Mouse (Mus musculus) cerebellum, adult 2 months (tissue): ENCODE measurements around the gene Plekhg4. TPM values are rescaled to one million over a fixed set of nuclear protein-coding genes. Genes with fewer than 3 reads are reported as not detected.

Experiments used
- DNase-seq, 2 experiments: peaks; one replicate each; pipeline ENCODE4 v3.0.0; 2021
- H3K27ac ChIP-seq: fragments of 200-500 bp; 2 replicates; pipeline ENCODE4 v1.5.1; 2012; ENCODE audit warnings: low read length, control low read depth, inconsistent platforms; ENCODE audit not compliant: insufficient read depth
- H3K27me3 ChIP-seq: fragments of 200-500 bp; 2 replicates; pipeline ENCODE4 v1.6.1; 2012; ENCODE audit warnings: inconsistent platforms, mild to moderate bottlenecking, low read length, moderate library complexity; ENCODE audit not compliant: control insufficient read depth, insufficient read depth
- H3K4me1 ChIP-seq: fragments of 200-500 bp; 2 replicates; pipeline ENCODE4 v1.6.1; 2011; ENCODE audit warnings: low read length; ENCODE audit not compliant: control insufficient read depth, insufficient read depth
- H3K4me3 ChIP-seq: fragments of 200-500 bp; replicated peaks from 2 replicates; pipeline ENCODE3; 2011; ENCODE audit warnings: mild to moderate bottlenecking, low read depth, low read length, control low read depth; ENCODE audit not compliant: insufficient read depth
- CTCF ChIP-seq: fragments of 200-500 bp; IDR thresholded peaks from 2 replicates; pipeline ENCODE4 v1.5.1; 2011; ENCODE audit warnings: low read depth, mild to moderate bottlenecking, control low read depth, low read length, moderate library complexity, borderline replicate concordance; ENCODE audit not compliant: insufficient read depth
- POLR2A ChIP-seq: fragments of 200-500 bp; IDR thresholded peaks from 2 replicates; pipeline ENCODE4 v1.6.1; 2011; ENCODE audit warnings: low read length, control low read depth, borderline replicate concordance; ENCODE audit not compliant: insufficient read depth
- WGBS: fragments of 180-500 bp; shearing (Covaris S2); methylation state at CpG from one replicate; pipeline ENCODE4 v1.1.7; 2018; 5-methylcytosine and 5-hydroxymethylcytosine counted together
- polyA plus RNA-seq: library from polyadenylated mRNA; depleted of rRNA; stranded (reverse); fragments of >200 nt; gene quantifications from 2 replicates; pipeline ENCODE4 v1.2.3, GENCODE M21; 2012

Plekhg4 gene
- polyA plus RNA-seq, 1 experiment = 11.0 TPM

DNA sequence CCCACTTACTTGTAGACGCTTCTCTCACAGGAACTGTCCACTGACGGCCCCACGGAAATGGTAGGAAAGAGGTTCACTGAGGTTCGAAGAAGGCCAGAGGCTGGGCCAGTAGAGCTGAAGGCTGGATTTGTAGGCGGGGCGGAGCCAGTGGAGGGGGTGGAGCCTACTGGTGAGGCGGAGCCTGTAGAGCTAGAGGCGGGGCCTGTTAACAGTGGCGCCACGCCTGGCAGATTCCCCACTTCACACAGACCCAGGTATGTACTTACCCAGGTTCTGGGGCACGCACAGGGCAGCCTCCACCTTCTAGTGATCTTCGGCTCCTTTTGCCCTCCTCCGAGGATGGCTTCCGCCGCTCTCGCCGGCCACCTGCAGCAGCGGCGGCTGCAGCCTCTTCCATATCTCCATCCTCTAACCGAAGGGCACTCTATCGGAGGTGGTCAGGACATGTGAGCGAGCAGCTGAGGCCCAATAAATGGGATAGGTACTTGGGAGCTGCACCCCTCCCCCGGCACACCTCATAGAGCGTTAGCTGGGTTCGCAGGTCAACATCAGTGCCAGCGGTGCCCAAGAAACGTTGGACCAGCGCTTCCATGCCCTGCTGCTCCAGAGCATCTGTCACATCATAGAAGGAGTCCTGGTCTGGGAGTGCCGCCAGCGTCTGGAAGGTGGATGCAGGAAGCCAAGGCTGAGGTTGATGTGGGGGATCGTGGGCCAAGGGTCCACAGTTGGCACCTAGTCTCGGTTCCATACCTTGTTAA is 36.5 kb upstream of the Plekhg4 start:
- Histone ChIP-seq H3K27me3 (no peaks in the 10 kb centered on the region), H3K4me3 (no peak overlapping the region), H3K27ac (no peak overlapping the region), H3K4me1 (no peaks in the 10 kb centered on the region)
- 55% methylated on average over 32 of the region's 32 CpGs for WGBS
- no peak for TF ChIP-seq CTCF
- TF ChIP-seq POLR2A = no peak
- DNase-seq = peak in 1 of 2 experiments; percentile 8

GRCm38 (mm10) chr8:105338992-105339391 is 34.1 kb upstream of the Plekhg4 start:
- no peak overlapping the region for H3K27ac ChIP-seq
- no peaks in the 10 kb centered on the region for H3K4me1 ChIP-seq
- TF ChIP-seq POLR2A = no peak
- no peak for TF ChIP-seq CTCF
- no peak overlapping the region for H3K4me3 ChIP-seq
- no peak for DNase-seq
- WGBS = 76% methylated on average over 4 of the region's 4 CpGs
- H3K27me3 ChIP-seq = no peaks in the 10 kb centered on the region

DNA sequence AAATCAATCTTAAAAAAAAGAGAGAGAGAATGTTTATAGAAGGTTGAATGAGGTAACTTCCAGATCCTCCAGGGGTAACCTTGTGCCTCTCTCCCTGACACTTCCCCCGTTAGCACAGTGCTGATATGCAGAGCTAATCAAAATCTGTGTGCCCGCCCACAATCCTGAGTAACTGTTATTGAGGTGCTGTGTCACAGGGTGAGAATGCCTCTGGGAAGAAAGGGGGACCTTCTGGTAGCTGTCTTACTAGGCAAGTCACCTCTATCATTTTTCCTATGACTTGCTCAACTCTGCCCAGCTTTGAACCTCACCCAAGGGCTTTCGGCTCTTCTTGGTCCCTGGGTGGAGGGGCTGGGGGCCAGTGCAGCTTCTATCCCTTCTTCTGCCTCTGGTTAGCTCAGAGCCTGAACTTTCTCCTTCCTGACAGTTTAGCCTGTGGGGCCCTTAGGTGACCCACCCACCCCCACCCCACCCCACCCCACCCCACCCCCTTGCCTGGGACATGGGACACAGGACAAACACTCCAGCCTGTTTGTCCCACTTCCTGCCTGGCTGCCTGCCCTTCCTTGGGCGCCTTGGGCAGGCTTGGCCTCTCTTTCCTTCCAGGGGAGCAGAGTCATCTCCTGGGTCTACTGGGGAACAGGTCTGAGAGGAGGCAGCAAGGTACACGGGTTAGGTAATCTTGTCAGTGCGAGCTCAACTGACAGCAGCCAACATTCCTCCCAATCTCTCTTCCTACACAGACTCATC is 33.0 kb upstream of the Plekhg4 start:
- DNase-seq = no peak
- no peaks in the 10 kb centered on the region for H3K4me1 ChIP-seq
- no peaks in the 10 kb centered on the region for H3K27me3 ChIP-seq
- no peak overlapping the region for H3K27ac ChIP-seq
- TF ChIP-seq POLR2A (no peak), CTCF (no peak)
- 75% methylated on average over 6 of the region's 6 CpGs for WGBS
- H3K4me3 ChIP-seq = no peak overlapping the region

DNA sequence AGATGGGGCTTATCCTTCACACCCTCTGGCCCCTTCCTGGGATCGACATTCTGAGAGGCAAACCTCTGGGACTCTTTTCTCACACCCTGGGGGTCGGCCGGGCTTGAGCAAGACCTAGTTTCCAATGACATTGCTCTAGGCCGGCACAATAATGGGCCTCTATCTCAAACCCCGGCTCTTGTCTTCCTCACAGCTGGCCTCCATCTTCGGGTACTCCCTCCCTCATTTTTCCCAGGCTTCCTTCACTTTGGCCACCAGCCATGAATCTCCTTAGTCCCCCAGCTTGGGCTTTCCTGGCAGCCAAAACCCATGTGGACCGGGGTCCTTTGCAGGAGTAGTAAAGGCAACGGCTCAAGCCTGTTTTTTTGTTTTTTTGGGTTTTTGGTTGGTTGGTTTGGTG is 31.7 kb upstream of the Plekhg4 start:
- DNase-seq = no peak
- no peak overlapping the region for H3K27ac ChIP-seq
- no peaks in the 10 kb centered on the region for H3K4me1 ChIP-seq
- TF ChIP-seq POLR2A (no peak), CTCF (no peak)
- no peak overlapping the region for H3K4me3 ChIP-seq
- no peaks in the 10 kb centered on the region for H3K27me3 ChIP-seq
- 20% methylated on average over 8 of the region's 8 CpGs for WGBS

- no peak for TF ChIP-seq POLR2A
- no peak for TF ChIP-seq CTCF
- WGBS = 85% methylated on average over 4 of the region's 4 CpGs
- no peaks in the 10 kb centered on the region for H3K4me1 ChIP-seq
- no peaks in the 10 kb centered on the region for H3K27me3 ChIP-seq
- DNase-seq = no peak
- H3K4me3 ChIP-seq = no peak overlapping the region
- no peak overlapping the region for H3K27ac ChIP-seq
Measured at GRCm38 (mm10) chr8:105342768-105343167, 30.3 kb upstream of the Plekhg4 start.

DNA sequence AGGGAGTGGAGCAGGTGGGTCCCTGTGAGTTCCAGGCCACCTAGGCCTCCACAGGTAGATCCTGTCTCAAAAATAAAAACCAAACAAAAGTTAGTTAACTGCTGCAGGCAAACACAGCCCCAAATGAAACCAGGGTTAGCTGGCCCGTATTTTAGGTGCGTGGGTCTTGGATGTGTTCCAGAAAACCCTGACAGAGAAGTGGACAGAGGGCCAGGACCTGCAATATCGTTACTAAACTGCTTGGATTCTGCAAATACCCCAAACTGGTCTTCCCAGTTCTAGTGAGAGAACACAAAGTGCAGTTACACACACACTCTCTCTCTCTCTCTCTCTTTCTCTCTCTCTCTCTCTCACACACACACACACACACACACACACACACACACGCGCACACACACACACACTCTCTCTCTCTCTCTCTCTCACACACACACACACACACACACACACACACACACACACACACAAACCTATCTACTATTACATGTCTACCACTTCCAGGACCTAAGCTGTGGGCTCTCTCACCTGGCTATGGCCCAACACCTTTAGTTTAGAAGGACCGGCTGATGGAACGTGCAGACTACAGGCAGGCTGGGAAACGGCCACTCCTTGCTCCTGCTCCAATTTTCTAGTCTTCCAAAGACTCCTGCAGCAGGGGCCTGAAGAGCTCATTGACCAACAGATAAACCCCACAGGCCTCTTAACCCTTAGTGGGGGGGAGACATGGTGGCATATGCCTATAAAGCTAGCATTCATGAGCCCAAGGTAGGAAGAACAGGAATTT is 29.1 kb upstream of the Plekhg4 start:
- H3K4me3 ChIP-seq = no peak overlapping the region
- H3K27ac ChIP-seq = no peak overlapping the region
- no peak for DNase-seq
- TF ChIP-seq POLR2A (no peak), CTCF (no peak)
- H3K4me1 ChIP-seq = no peaks in the 10 kb centered on the region
- H3K27me3 ChIP-seq = no peaks in the 10 kb centered on the region
- WGBS = 41% methylated on average over 8 of the region's 8 CpGs

GRCm38 (mm10) chr8:105345061-105345975 is 27.8 kb upstream of the Plekhg4 start:
- no peak for DNase-seq
- 64% methylated on average over 7 of the region's 7 CpGs for WGBS
- H3K27ac ChIP-seq = no peak overlapping the region
- no peak for TF ChIP-seq POLR2A
- TF ChIP-seq CTCF = no peak
- no peaks in the 10 kb centered on the region for H3K27me3 ChIP-seq
- no peak overlapping the region for H3K4me3 ChIP-seq
- no peaks in the 10 kb centered on the region for H3K4me1 ChIP-seq
